Mouse (Mus musculus) layer of hippocampus, adult 11-12 months (tissue): Measurements from ENCODE around the gene Apex1.
"Not testable (repeated sequence)": the region's sequence is repeated elsewhere in the genome, so short reads cannot be mapped to it uniquely, and the experiment has no call there.

Source experiments
- DNase-seq: peaks from one replicate; pipeline ENCODE4 v3.0.0; 2022; ENCODE audit warnings: low spot score

Gene Apex1

GRCm38 (mm10) chr14:50924281-50925064, at the start of gene Apex1, which contains the start of gene Osgep:
TSS of gene Apex1 (plus strand) at chr14:50924968.
TSS of gene Osgep (minus strand) at chr14:50924893.
- peak; percentile 98 for DNase-seq

GRCm38 (mm10) chr14:50875175-50875574, 49.6 kb upstream of the Apex1 start:
- no peak for DNase-seq

- no peak for DNase-seq
Measured at GRCm38 (mm10) chr14:50875591-50876230, 49.1 kb upstream of the Apex1 start.

- no peak for DNase-seq
Measured at GRCm38 (mm10) chr14:50876236-50876950, 48.4 kb upstream of the Apex1 start.

- no peak for DNase-seq
Measured at GRCm38 (mm10) chr14:50891621-50892020, 33.1 kb upstream of the Apex1 start.

- DNase-seq = no peak
Measured at GRCm38 (mm10) chr14:50892091-50892490, 32.7 kb upstream of the Apex1 start.

- DNase-seq = no peak
Measured at GRCm38 (mm10) chr14:50892541-50893459, 32.0 kb upstream of the Apex1 start.

GRCm38 (mm10) chr14:50895407-50895806, 29.4 kb upstream of the Apex1 start:
- DNase-seq = no peak

- peak; percentile 63 for DNase-seq
Measured at GRCm38 (mm10) chr14:50895985-50896746, 28.6 kb upstream of the Apex1 start.

GRCm38 (mm10) chr14:50896747-50897373, 27.9 kb upstream of the Apex1 start:
- peak; percentile 21 for DNase-seq

- DNase-seq = no peak
Measured at GRCm38 (mm10) chr14:50897374-50897765, 27.4 kb upstream of the Apex1 start, which contains the start of gene Klhl33. TSS of gene Klhl33 (minus strand) at chr14:50897507.

GRCm38 (mm10) chr14:50897992-50898391, 26.8 kb upstream of the Apex1 start:
- not testable (repeated sequence) for DNase-seq

- no peak for DNase-seq
Measured at GRCm38 (mm10) chr14:50903973-50904827, 20.6 kb upstream of the Apex1 start.

- no peak for DNase-seq
Measured at GRCm38 (mm10) chr14:50904828-50905129, 20.0 kb upstream of the Apex1 start.

- DNase-seq = not testable (repeated sequence)
Measured at GRCm38 (mm10) chr14:50905327-50905726, 19.4 kb upstream of the Apex1 start.

GRCm38 (mm10) chr14:50908126-50908525, 16.6 kb upstream of the Apex1 start:
- DNase-seq = no peak

GRCm38 (mm10) chr14:50911356-50911755, 13.4 kb upstream of the Apex1 start:
- no peak for DNase-seq

GRCm38 (mm10) chr14:50923437-50923836, 1.3 kb upstream of the Apex1 start:
- DNase-seq = not testable (repeated sequence)

- no peak for DNase-seq
Measured at GRCm38 (mm10) chr14:50925111-50925920, 548 bp downstream of the Apex1 start.
